Mouse (Mus musculus) liver, embryonic 12.5 days (tissue): ENCODE data around the gene Polr2e. TPM values are rescaled to one million over a fixed set of nuclear protein-coding genes. Genes with fewer than 3 reads are reported as not detected.
"Not testable (repeated sequence)": the region's sequence is repeated elsewhere in the genome, so short reads cannot be mapped to it uniquely, and the experiment has no call there.

Source experiments
- ATAC-seq: fragments of 200-750 bp; cut with Nextera tagmentation; 2 replicates; pipeline ENCODE4 v1.8.0; 2017; ENCODE audit warnings: moderate number of reproducible peaks, mild to moderate bottlenecking, moderate library complexity
- H3K27ac ChIP-seq: fragments of 300-500 bp; sonication (generic); 2 replicates; pipeline ENCODE4 v1.5.1; 2016; ENCODE audit warnings: mild to moderate bottlenecking
- H3K27me3 ChIP-seq: fragments of 300-500 bp; sonication (generic); replicated peaks from 2 replicates; pipeline ENCODE4 v1.6.1; 2016; ENCODE audit warnings: mild to moderate bottlenecking, moderate library complexity
- H3K36me3 ChIP-seq: fragments of 300-500 bp; sonication (generic); 2 replicates; pipeline ENCODE4 v1.6.1; 2016; ENCODE audit warnings: mild to moderate bottlenecking, moderate library complexity
- H3K4me1 ChIP-seq: fragments of 300-500 bp; sonication (generic); 2 replicates; pipeline ENCODE4 v1.6.1; 2016
- H3K4me2 ChIP-seq: fragments of 300-500 bp; sonication (generic); 2 replicates; pipeline ENCODE4 v1.6.1; 2016; ENCODE audit warnings: mild to moderate bottlenecking, moderate library complexity
- H3K4me3 ChIP-seq: fragments of 300-500 bp; sonication (generic); 2 replicates; pipeline ENCODE4 v1.5.1; 2016; ENCODE audit warnings: mild to moderate bottlenecking, moderate library complexity
- H3K9ac ChIP-seq: fragments of 300-500 bp; sonication (generic); 2 replicates; pipeline ENCODE4 v1.6.1; 2016; ENCODE audit warnings: mild to moderate bottlenecking, moderate library complexity
- H3K9me3 ChIP-seq: fragments of 300-500 bp; sonication (generic); replicated peaks from 2 replicates; pipeline ENCODE4 v1.6.1; 2016; ENCODE audit warnings: mild to moderate bottlenecking, moderate library complexity
- WGBS: fragments of 180-500 bp; shearing (Covaris S2); methylation state at CpG from one replicate; pipeline ENCODE4 v1.1.7; 2016; ENCODE audit not compliant: insufficient replicate concordance; 5-methylcytosine and 5-hydroxymethylcytosine counted together
- polyA plus RNA-seq: library from polyadenylated mRNA; unstranded; fragments of >200 nt; fragmentation: Nextera tagmentation; extraction: Ambion mirVana; gene quantifications from 2 replicates; pipeline ENCODE4 v1.2.1, GENCODE M21; 2016

Polr2e gene
- polyA plus RNA-seq, 1 experiment from 2014 or later: 147 TPM

- no peaks in the 10 kb centered on the region for H3K27me3 ChIP-seq
- no peak overlapping the region for H3K4me3 ChIP-seq
- peak overlapping the region; percentile 62 for H3K27ac ChIP-seq
- no peak overlapping the region for H3K4me2 ChIP-seq
- H3K9me3 ChIP-seq: no peaks in the 10 kb centered on the region
- H3K36me3 ChIP-seq: no peaks in the 10 kb centered on the region
- H3K4me1 ChIP-seq: peaks cover 79% of the 10 kb centered on the region
- WGBS: 60% methylated on average over 5 of the region's 5 CpGs
- peak overlapping the region; percentile 23; the same call in 1 of the 2 replicates for H3K9ac ChIP-seq
- no peak for ATAC-seq
Measured at GRCm38 (mm10) chr10:80048396-80048795, 8.8 kb upstream of the Polr2e start.

GRCm38 (mm10) chr10:80047041-80047565, 7.5 kb upstream of the Polr2e start, which contains the start of gene Gpx4:
Gpx4 (plus strand) TSS chr10:80047166.
- no peaks in the 10 kb centered on the region for H3K9me3 ChIP-seq
- no peak for ATAC-seq
- H3K4me3 ChIP-seq: no peak within 1 kb of the TSS
- no peaks in the 10 kb centered on the region for H3K27me3 ChIP-seq
- peaks cover 69% of the 10 kb centered on the region for H3K4me1 ChIP-seq
- WGBS: 69% methylated on average over 9 of the region's 9 CpGs
- H3K4me2 ChIP-seq: no peak within 1 kb of the TSS
- no peaks in the 10 kb centered on the region for H3K36me3 ChIP-seq
- peak within 1 kb of the TSS; percentile 46; the same call in 1 of the 2 replicates for H3K27ac ChIP-seq
- H3K9ac ChIP-seq: 0 out of 2 replicates have a peak within 1 kb of the TSS, but pooled peaks have one; percentile 2

GRCm38 (mm10) chr10:80045766-80046165, 6.2 kb upstream of the Polr2e start:
- Histone ChIP-seq H3K36me3 (no peaks in the 10 kb centered on the region), H3K27me3 (no peaks in the 10 kb centered on the region), H3K4me3 (no peak overlapping the region), H3K4me1 (peaks cover 55% of the 10 kb centered on the region), H3K4me2 (no peak overlapping the region), H3K9me3 (no peaks in the 10 kb centered on the region), H3K9ac (no peak overlapping the region), H3K27ac (0 out of 2 replicates have a peak overlapping the region, but pooled peaks have one; percentile 17)
- ATAC-seq: no peak
- WGBS: 74% methylated on average over 5 of the region's 5 CpGs

GRCm38 (mm10) chr10:80045364-80045763, 5.8 kb upstream of the Polr2e start:
- Histone ChIP-seq H3K4me1 (peaks cover 51% of the 10 kb centered on the region), H3K27ac (0 out of 2 replicates have a peak overlapping the region, but pooled peaks have one; percentile 17)
- not testable (repeated sequence) for H3K36me3 ChIP-seq, H3K9ac ChIP-seq, H3K9me3 ChIP-seq, H3K4me3 ChIP-seq, H3K27me3 ChIP-seq, H3K4me2 ChIP-seq, ATAC-seq
- WGBS: 83% methylated on average over 3 of the region's 4 CpGs

- Histone ChIP-seq H3K9ac (peak overlapping the region; percentile 27; the same call in 1 of the 2 replicates), H3K4me1 (peaks cover 47% of the 10 kb centered on the region), H3K9me3 (no peaks in the 10 kb centered on the region), H3K27ac (peak overlapping the region; percentile 52; the same call in 1 of the 2 replicates), H3K4me2 (no peak overlapping the region), H3K27me3 (no peaks in the 10 kb centered on the region), H3K4me3 (no peak overlapping the region), H3K36me3 (no peaks in the 10 kb centered on the region)
- ATAC-seq: no peak
- 73% methylated on average over 4 of the region's 4 CpGs for WGBS
Measured at GRCm38 (mm10) chr10:80044087-80044486, 4.5 kb upstream of the Polr2e start.

GRCm38 (mm10) chr10:80041409-80042060, 1.9 kb upstream of the Polr2e start:
- not testable (repeated sequence) for H3K9me3 ChIP-seq, H3K9ac ChIP-seq, H3K4me2 ChIP-seq, H3K27me3 ChIP-seq, ATAC-seq, H3K4me3 ChIP-seq
- WGBS: 75% methylated on average over 8 of the region's 8 CpGs
- Histone ChIP-seq H3K4me1 (peaks cover 44% of the 10 kb centered on the region), H3K27ac (peak overlapping the region; percentile 36), H3K36me3 (peaks cover 22% of the 10 kb centered on the region)

GRCm38 (mm10) chr10:80036832-80037231, 2.8 kb downstream of the Polr2e start:
- Histone ChIP-seq H3K4me3 (no peak overlapping the region), H3K36me3 (peaks cover 47% of the 10 kb centered on the region), H3K4me2 (no peak overlapping the region), H3K9ac (0 out of 2 replicates have a peak overlapping the region, but pooled peaks have one; percentile 4), H3K4me1 (peaks cover 64% of the 10 kb centered on the region), H3K27ac (0 out of 2 replicates have a peak overlapping the region, but pooled peaks have one; percentile 5), H3K27me3 (no peaks in the 10 kb centered on the region), H3K9me3 (no peaks in the 10 kb centered on the region)
- 86% methylated on average over 13 of the region's 13 CpGs for WGBS
- no peak for ATAC-seq

- Histone ChIP-seq H3K9ac (no peak overlapping the region; the same call in 1 of the 2 replicates), H3K36me3 (peaks cover 58% of the 10 kb centered on the region), H3K4me1 (peaks cover 75% of the 10 kb centered on the region), H3K4me3 (no peak overlapping the region), H3K27ac (peak overlapping the region; percentile 17; the same call in 1 of the 2 replicates), H3K27me3 (no peaks in the 10 kb centered on the region), H3K9me3 (no peaks in the 10 kb centered on the region), H3K4me2 (no peak overlapping the region)
- WGBS: 82% methylated on average over 5 of the region's 5 CpGs
- ATAC-seq: no peak
Measured at GRCm38 (mm10) chr10:80035686-80036085, 3.9 kb downstream of the Polr2e start.

GRCm38 (mm10) chr10:80035148-80035547, 4.4 kb downstream of the Polr2e start:
- H3K36me3 ChIP-seq: peaks cover 63% of the 10 kb centered on the region
- WGBS: 86% methylated on average over 8 of the region's 8 CpGs
- no peak overlapping the region for H3K4me3 ChIP-seq
- H3K27ac ChIP-seq: peak overlapping the region; percentile 17; the same call in 1 of the 2 replicates
- no peak for ATAC-seq
- H3K4me2 ChIP-seq: no peak overlapping the region
- no peaks in the 10 kb centered on the region for H3K9me3 ChIP-seq
- peaks cover 77% of the 10 kb centered on the region for H3K4me1 ChIP-seq
- no peaks in the 10 kb centered on the region for H3K27me3 ChIP-seq
- 0 out of 2 replicates have a peak overlapping the region, but pooled peaks have one; percentile 17 for H3K9ac ChIP-seq

- Histone ChIP-seq H3K27me3 (no peaks in the 10 kb centered on the region), H3K9me3 (no peaks in the 10 kb centered on the region), H3K4me2 (peak overlapping the region; percentile 15; the same call in 1 of the 2 replicates), H3K36me3 (peaks cover 77% of the 10 kb centered on the region), H3K4me1 (peaks cover 69% of the 10 kb centered on the region), H3K9ac (0 out of 2 replicates have a peak overlapping the region, but pooled peaks have one; percentile 7), H3K4me3 (no peak overlapping the region), H3K27ac (peak overlapping the region; percentile 74)
- peak; percentile 43; the same call in 1 of the 2 replicates for ATAC-seq
- 16% methylated on average over 9 of the region's 9 CpGs for WGBS
Measured at GRCm38 (mm10) chr10:80033511-80034391, 5.8 kb downstream of the Polr2e start.

- ATAC-seq: peak; percentile 49
- H3K4me3 ChIP-seq: no peak overlapping the region
- H3K9ac ChIP-seq: 0 out of 2 replicates have a peak overlapping the region, but pooled peaks have one; percentile 25
- H3K27me3 ChIP-seq: no peaks in the 10 kb centered on the region
- H3K4me2 ChIP-seq: peak overlapping the region; percentile 15
- no peaks in the 10 kb centered on the region for H3K9me3 ChIP-seq
- peak overlapping the region; percentile 74 for H3K27ac ChIP-seq
- H3K4me1 ChIP-seq: peaks cover 68% of the 10 kb centered on the region
- WGBS: 6% methylated on average over 5 of the region's 5 CpGs
- peaks cover 77% of the 10 kb centered on the region for H3K36me3 ChIP-seq
Measured at GRCm38 (mm10) chr10:80032799-80033480, 6.7 kb downstream of the Polr2e start.
